Mouse (Mus musculus) cerebellum, postnatal 4 days (tissue): ENCODE measurements around the gene Itga9.

Experiments
- DNase-seq, 2 experiments: peaks; one replicate each; pipeline ENCODE4 v3.0.0; 2022; ENCODE audit warnings: low spot score in 2 of 2, mixed read lengths in 1 of 2

Itga9 gene

DNA sequence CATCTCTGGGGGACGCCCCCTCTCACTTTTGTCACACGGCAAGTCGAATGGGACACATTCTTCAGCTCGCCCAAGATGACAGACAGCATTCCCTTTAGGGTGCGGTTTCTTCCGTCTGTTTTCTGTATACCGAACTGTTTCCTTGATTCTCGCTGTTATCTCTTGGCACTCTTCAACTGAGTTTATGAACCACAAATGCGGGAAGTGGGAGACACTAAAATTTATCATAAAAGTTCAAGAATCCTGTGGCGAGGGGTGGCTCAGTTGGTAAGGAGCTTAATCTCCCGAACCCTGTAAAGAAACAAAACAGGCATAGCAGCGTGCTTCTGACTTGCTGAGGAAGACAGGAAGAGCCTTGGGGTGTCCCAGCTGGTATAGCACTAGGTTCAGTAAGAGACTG, 337.9 kb downstream of the Itga9 start:
- DNase-seq, result no peak

- no peak for DNase-seq
Measured at GRCm38 (mm10) chr9:118948486-118948885, 342.0 kb downstream of the Itga9 start.

DNA sequence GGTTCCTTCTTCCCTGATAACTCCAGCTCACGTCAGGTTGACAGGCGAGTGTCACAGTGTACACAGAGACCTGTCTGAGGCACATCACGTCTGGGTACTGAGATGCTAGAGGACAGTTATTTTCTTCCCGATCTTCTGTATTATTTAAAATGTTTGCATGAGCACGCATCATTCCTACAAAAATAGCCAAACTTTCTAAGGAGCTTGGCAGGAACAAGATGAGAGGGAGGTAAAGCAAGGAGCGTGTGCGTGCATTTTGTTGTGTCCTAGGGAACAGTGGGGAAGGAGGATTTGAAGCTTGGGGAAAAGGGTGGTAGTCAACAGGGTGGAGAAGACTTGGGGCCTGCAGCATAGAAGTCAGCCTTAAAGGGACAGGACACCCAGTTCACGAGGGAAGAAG, 342.6 kb downstream of the Itga9 start:
- DNase-seq, result no peak

DNA sequence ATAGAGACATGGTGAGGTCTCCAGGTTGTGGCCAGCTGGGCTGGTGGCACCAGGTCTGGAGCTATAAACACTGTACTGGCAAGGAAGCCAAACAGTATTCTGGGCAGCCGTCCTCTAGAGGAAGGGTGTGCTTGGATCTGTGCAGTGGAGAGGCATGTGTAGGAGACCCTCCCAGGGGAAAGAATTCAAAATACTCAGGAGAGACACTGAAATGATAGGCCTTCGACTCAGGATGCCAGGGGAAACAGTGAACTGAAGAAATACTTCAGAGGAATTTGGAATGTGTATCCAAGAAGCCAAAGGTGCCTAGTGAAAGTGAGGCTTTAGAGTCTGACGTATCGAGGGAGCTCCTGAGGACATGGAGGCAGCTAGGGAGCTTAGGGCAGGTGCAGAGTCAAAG, 343.2 kb downstream of the Itga9 start:
- no peak for DNase-seq

- no peak for DNase-seq
Measured at GRCm38 (mm10) chr9:118950061-118950460, 343.6 kb downstream of the Itga9 start.
